Mouse (Mus musculus) C2C12 (cell line): ENCODE results near the gene Il21r.

ENCODE experiments used
- CTCF ChIP-seq: IDR thresholded peaks from one replicate; pipeline ENCODE4 v1.5.1; 2011; ENCODE audit not compliant: control insufficient read depth, insufficient read depth, insufficient read length
- FOSL1 ChIP-seq: IDR thresholded peaks from one replicate; pipeline ENCODE4 v1.8.0; 2011; ENCODE audit warnings: mild to moderate bottlenecking, low read length; ENCODE audit not compliant: poor library complexity, insufficient read depth, severe bottlenecking
- USF1 ChIP-seq: IDR thresholded peaks from one replicate; pipeline ENCODE4 v1.6.1; 2011; ENCODE audit warnings: low read depth, mild to moderate bottlenecking, control low read depth, moderate library complexity

DNA sequence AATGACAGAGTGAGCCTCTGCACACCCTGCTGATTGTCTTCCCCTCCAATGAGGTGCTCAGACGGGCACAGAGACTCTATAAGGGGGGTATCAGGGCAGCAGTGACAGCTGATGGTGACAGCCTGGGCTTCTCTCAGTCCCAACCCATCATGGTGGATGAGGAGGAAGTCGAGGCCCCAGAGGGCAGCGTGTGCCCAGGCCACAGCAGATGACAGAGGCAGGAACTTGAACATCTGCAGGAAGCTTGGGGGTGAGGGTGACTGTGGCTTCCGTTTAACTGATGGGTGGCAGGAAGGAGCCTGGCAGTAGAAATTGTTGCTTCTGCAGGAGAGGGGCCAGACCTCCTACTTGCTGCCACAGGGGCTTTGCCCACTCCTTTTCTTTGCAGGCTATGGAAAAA, 27.1 kb downstream of the Il21r start:
- TF ChIP-seq CTCF (no peak), FOSL1 (no peak), USF1 (no peak)
